Mouse (Mus musculus): Measurements from ENCODE around the gene Zfp839. TPM values are rescaled to one million over a fixed set of nuclear protein-coding genes. Genes with fewer than 3 reads are reported as not detected.

Zfp839 gene
- 3.7 TPM for total RNA-seq (2023)

GRCm38 (mm10) chr12:110850010-110850928 lies at the start of gene Zfp839:
Gene Zfp839, plus strand, starts transcription at chr12:110850253.

GRCm38 (mm10) chr12:110840348-110841198 lies 9.5 kb upstream of the Zfp839 start, which contains the start of gene Mok:
Gene Mok, minus strand, starts transcription at chr12:110840939.

GRCm38 (mm10) chr12:110889036-110890020 lies 39.3 kb downstream of the Zfp839 start, which contains the start of the genes Cinp and Tecpr2:
Gene Cinp, minus strand, starts transcription at chr12:110889145.
Gene Tecpr2, plus strand, starts transcription at chr12:110889264.

Other genes starting within 250 kb of the Zfp839 start
- gene Dync1h1, start 248.8 kb upstream of the Zfp839 start, total RNA-seq (2023): 172 TPM
- gene 1700001K19Rik, start 167.6 kb upstream of the Zfp839 start, total RNA-seq (2023): 0.95 TPM
- 357 TPM for gene Hsp90aa1, start 147.5 kb upstream of the Zfp839 start, total RNA-seq (2023)
- 75.5 TPM for gene Wdr20, start 112.3 kb upstream of the Zfp839 start, total RNA-seq (2023)
- gene Mok, start 9.3 kb upstream of the Zfp839 start, total RNA-seq (2023): not detected
- gene Cinp, start 38.9 kb downstream of the Zfp839 start, total RNA-seq (2023): 28.0 TPM
- gene Tecpr2, start 39.0 kb downstream of the Zfp839 start, total RNA-seq (2023): 7.0 TPM
- 3.7 TPM for gene Ankrd9, start 128.8 kb downstream of the Zfp839 start, total RNA-seq (2023)
- 46.8 TPM for gene Rcor1, start 189.1 kb downstream of the Zfp839 start, total RNA-seq (2023)

All from CD8-positive naive resting alpha-beta T cell, adult 57 days (primary cell).